Comparison of ENCODE assay signal across 8 mouse cellular contexts in genomic region chr9:30920736-30921135, GRCm38 (mm10). TPM values are rescaled to one million over a fixed set of nuclear protein-coding genes. Genes with fewer than 3 reads are reported as not detected.
DNase-seq lines count a peak whose midpoint lies in the region; ATAC-seq and TF ChIP-seq lines count a peak whose summit lies in the region.

No protein-coding gene starts in this region.

- H3K27ac ChIP-seq in forebrain, embryonic 16.5 days (ENCODE audit: low read length), result no peak overlapping the region
- no peak overlapping the region for H3K27ac ChIP-seq in hindbrain, embryonic 14.5 days
- no peak overlapping the region for H3K27ac ChIP-seq in lung, embryonic 16.5 days (ENCODE audit: low read length)

- H3K27me3 ChIP-seq in E14TG2a.4 (ENCODE audit: insufficient read depth, low read length), result peaks cover 42% of the 10 kb centered on the region
- H3K27me3 ChIP-seq in forebrain, embryonic 16.5 days (replicated peaks; ENCODE audit: control insufficient read depth, insufficient read depth, low read length), result peaks cover 24% of the 10 kb centered on the region
- H3K27me3 ChIP-seq in hindbrain, embryonic 14.5 days (ENCODE audit: control insufficient read depth, insufficient read depth, low read length), result peaks cover 22% of the 10 kb centered on the region
- peaks cover 29% of the 10 kb centered on the region for H3K27me3 ChIP-seq in lung, embryonic 16.5 days (ENCODE audit: control insufficient read depth, insufficient read depth, low read depth, low read length)

- peaks cover 20% of the 10 kb centered on the region for H3K4me1 ChIP-seq in E14TG2a.4 (replicated peaks; ENCODE audit: low read depth, low read length)
- H3K4me1 ChIP-seq in forebrain, embryonic 16.5 days (replicated peaks; ENCODE audit: control insufficient read depth, insufficient read depth, low read length), result peaks cover 12% of the 10 kb centered on the region
- H3K4me1 ChIP-seq in hindbrain, embryonic 14.5 days (replicated peaks; ENCODE audit: control insufficient read depth, insufficient read depth, low read length), result peaks cover 9% of the 10 kb centered on the region; the same call in 1 of the 2 replicates
- H3K4me1 ChIP-seq in lung, embryonic 16.5 days (replicated peaks; ENCODE audit: control insufficient read depth, insufficient read depth, low read length), result peaks cover 13% of the 10 kb centered on the region

- H3K4me2 ChIP-seq in forebrain, embryonic 16.5 days (ENCODE audit: low read length), result no peak overlapping the region
- H3K4me2 ChIP-seq in hindbrain, embryonic 14.5 days (replicated peaks), result peak overlapping the region; percentile 91
- H3K4me2 ChIP-seq in lung, embryonic 16.5 days (ENCODE audit: low read depth, low read length), result peak overlapping the region; percentile 92

- 26% methylated on average over 6 of the region's 6 CpGs for WGBS in forebrain, embryonic 16.5 days
- WGBS in hindbrain, embryonic 14.5 days, result 31% methylated on average over 6 of the region's 6 CpGs
- 22% methylated on average over 6 of the region's 6 CpGs for WGBS in lung, embryonic 16.5 days

- ATAC-seq in forebrain, embryonic 16.5 days, result no peak
- no peak for ATAC-seq in hindbrain, embryonic 14.5 days (ENCODE audit: low FRiP score)
- ATAC-seq in lung, embryonic 16.5 days (ENCODE audit: low read depth), result no peak

- peak; percentile 24 for DNase-seq in cerebellum, adult 18-20 months
- no peak for DNase-seq in cerebellum, adult 11 months
- DNase-seq in hindbrain, embryonic 14.5 days (ENCODE audit: low spot score), result no peak
- DNase-seq in frontal cortex, postnatal 10 days (ENCODE audit: low spot score in 2 of 2), result no peak
- DNase-seq in T-cell, adult 2 months (ENCODE audit: low spot score), result no peak

- H3K9ac ChIP-seq in forebrain, embryonic 16.5 days (replicated peaks; ENCODE audit: low read depth, low read length), result no peak overlapping the region
- H3K9ac ChIP-seq in hindbrain, embryonic 14.5 days, result no peak overlapping the region
- no peak overlapping the region; the same call in 1 of the 2 replicates for H3K9ac ChIP-seq in lung, embryonic 16.5 days (ENCODE audit: low read length)

- TF ChIP-seq CTCF in E14TG2a.4 (conservative IDR thresholded peaks at IDR 0.05; ENCODE audit: low read length), result peak; percentile 90

- no peaks in the 10 kb centered on the region for H3K36me3 ChIP-seq in E14TG2a.4 (ENCODE audit: insufficient read depth, low read length)
- H3K36me3 ChIP-seq in forebrain, embryonic 16.5 days (ENCODE audit: control insufficient read depth, insufficient read depth), result no peaks in the 10 kb centered on the region
- no peaks in the 10 kb centered on the region for H3K36me3 ChIP-seq in hindbrain, embryonic 14.5 days (replicated peaks; ENCODE audit: control insufficient read depth, insufficient read depth)
- no peaks in the 10 kb centered on the region for H3K36me3 ChIP-seq in lung, embryonic 16.5 days (ENCODE audit: control insufficient read depth, insufficient read depth, low read length)

- H3K9me3 ChIP-seq in E14TG2a.4 (ENCODE audit: low read length), result peaks cover 12% of the 10 kb centered on the region
- no peaks in the 10 kb centered on the region for H3K9me3 ChIP-seq in forebrain, embryonic 16.5 days (ENCODE audit: control insufficient read depth, low read length)
- H3K9me3 ChIP-seq in hindbrain, embryonic 14.5 days (ENCODE audit: control insufficient read depth, low read length), result no peaks in the 10 kb centered on the region
- no peaks in the 10 kb centered on the region for H3K9me3 ChIP-seq in lung, embryonic 16.5 days (ENCODE audit: control insufficient read depth, low read length)

- H3K4me3 ChIP-seq in E14TG2a.4 (replicated peaks; ENCODE audit: low read length), result 0 out of 2 replicates have a peak overlapping the region, but pooled peaks have one; percentile 84
- peak overlapping the region; percentile 55; the same call in 1 of the 2 replicates for H3K4me3 ChIP-seq in forebrain, embryonic 16.5 days (replicated peaks; ENCODE audit: low read length)
- no peak overlapping the region; the same call in 1 of the 2 replicates for H3K4me3 ChIP-seq in hindbrain, embryonic 14.5 days (replicated peaks; ENCODE audit: low read length)
- H3K4me3 ChIP-seq in lung, embryonic 16.5 days (ENCODE audit: low read length), result peak overlapping the region; percentile 57

RNA-seq across cellular contexts. Expression of gene Adamts15, which starts 1.5 kb away (rescaled TPM):
- polyA plus RNA-seq in forebrain, embryonic 16.5 days (2015; fragmentation: Nextera tagmentation; extraction: Ambion mirVana), result 3.4 and 4.4 TPM in 2 replicates
- 4.6 and 4.8 TPM in 2 replicates for polyA plus RNA-seq in hindbrain, embryonic 14.5 days (2014; fragmentation: Nextera tagmentation; extraction: Ambion mirVana)
- polyA plus RNA-seq in lung, embryonic 16.5 days (2015; fragmentation: Nextera tagmentation; extraction: Ambion mirVana), result 7.1 and 7.2 TPM in 2 replicates

RNA-seq across cellular contexts. Expression of gene Adamts8, which starts 21.6 kb away (rescaled TPM):
- polyA plus RNA-seq in forebrain, embryonic 16.5 days (2015; fragmentation: Nextera tagmentation; extraction: Ambion mirVana), result 1.6 and 1.7 TPM in 2 replicates
- polyA plus RNA-seq in hindbrain, embryonic 14.5 days (2014; fragmentation: Nextera tagmentation; extraction: Ambion mirVana), result 2.0 and 3.0 TPM in 2 replicates
- polyA plus RNA-seq in lung, embryonic 16.5 days (2015; fragmentation: Nextera tagmentation; extraction: Ambion mirVana), result 3.3 and 3.8 TPM in 2 replicates

Comparison
In these comparisons a context has a peak if more than half of its experiments do, and no peak if none do; other contexts are left out.
1. DNase-seq: peak in cerebellum, adult 18-20 months (2 of 2); none in cerebellum, adult 11 months (single experiment), hindbrain, embryonic 14.5 days (single experiment), frontal cortex, postnatal 10 days (0 of 2) and T-cell, adult 2 months (single experiment).